Mouse (Mus musculus): Measurements from ENCODE around the gene Hba-a2.
"Not testable (repeated sequence)": the region's sequence is repeated elsewhere in the genome, so short reads cannot be mapped to it uniquely, and the experiment has no call there.

Gene Hba-a2

DNA sequence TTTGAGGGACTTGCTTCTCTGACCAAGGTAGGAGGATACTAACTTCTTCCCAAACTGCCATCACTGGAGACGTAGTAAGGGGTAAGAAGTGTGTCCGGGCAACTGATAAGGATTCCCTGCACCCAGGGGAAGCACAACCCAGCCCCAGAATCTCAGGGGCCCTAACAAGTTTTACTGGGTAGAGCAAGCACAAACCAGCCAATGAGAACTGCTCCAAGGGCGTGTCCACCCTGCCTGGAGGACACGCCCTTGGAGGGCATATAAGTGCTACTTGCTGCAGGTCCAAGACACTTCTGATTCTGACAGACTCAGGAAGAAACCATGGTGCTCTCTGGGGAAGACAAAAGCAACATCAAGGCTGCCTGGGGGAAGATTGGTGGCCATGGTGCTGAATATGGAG lies at the start of gene Hba-a2:
TSS of gene Hba-a2 (plus strand) at position 287 of the 400 bp plus-strand sequence.
- DNase-seq (ENCODE audit: low spot score) = not testable (repeated sequence)

DNA sequence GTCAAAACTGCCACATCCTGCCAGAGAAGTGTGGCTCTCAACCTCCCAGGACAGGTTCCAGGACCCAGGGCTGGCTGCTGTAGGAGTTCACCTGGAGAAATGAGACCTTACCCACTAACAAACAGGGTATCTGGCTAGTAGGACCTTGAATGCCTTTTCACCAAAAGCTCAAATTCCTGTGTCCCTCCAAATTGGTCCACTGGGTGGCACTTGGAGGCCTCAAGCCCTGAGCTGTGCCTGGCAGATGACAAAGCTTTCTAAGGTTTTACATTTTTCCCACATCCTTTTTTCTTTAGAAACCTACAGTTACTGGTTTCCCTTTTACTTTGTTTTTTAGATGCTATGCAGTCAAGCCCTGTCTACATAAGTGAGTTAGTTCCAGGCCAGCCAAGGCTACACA lies 49.2 kb upstream of the Hba-a2 start:
- no peak for DNase-seq (ENCODE audit: low spot score)

DNA sequence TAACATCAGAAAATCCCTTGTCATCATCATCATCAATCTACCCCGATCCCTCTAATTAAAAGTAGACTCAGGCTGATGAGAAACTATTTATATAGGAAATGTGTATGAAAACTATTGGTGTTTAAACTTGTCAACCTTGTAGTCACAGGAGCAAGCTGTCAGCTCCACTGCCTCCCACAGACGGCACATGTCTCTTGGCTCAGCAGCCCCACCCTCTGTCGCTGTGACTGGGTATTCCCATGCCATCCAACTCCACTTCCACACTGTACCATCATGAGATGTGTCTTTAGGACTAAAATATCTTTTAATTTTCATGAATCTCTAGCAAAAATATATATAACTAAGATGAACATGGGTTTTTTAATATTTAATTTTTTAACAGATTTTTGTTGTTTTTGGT lies 47.9 kb upstream of the Hba-a2 start:
- DNase-seq (ENCODE audit: low spot score) = no peak

DNA sequence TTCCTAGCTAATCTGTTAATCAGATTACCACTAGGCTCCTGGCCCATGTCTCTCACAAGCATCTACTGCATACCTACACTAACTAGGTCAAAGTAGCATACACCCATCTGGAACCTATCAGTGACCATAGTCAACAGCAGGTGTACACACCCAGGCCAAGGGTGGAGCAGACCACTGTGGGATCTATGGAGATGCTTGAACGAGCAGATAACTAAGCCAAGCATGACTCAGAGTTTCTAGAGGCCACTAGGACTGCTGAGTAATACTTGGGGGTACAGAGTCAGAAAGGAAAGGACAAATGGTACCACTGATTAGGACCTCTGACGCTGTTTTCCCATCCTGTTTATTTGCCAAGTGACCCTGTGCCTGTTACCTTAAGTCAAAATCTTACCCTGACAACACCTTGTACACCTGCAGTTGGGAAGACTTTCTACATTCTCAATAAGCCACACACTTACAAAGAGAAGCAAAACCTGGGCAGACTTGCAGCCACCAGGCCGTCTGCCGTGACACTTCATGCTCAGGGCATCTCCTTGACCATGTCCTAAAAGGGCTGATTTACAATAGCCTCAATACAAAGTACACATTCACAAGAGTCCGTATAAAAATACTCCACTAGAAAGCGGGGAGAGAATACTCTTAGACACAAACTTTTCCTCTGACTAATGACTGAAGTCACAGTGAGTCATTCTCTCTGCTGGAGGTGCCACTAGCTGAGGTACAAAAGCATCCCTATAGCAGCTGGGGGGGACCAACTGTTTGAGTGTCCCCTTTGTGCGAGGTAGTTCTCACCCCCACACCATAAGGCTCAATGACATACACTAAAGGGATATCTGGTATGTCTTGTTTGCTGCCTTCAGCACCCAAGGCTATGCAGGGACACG lies 45.2 kb upstream of the Hba-a2 start:
- DNase-seq (ENCODE audit: low spot score) = no peak

DNA sequence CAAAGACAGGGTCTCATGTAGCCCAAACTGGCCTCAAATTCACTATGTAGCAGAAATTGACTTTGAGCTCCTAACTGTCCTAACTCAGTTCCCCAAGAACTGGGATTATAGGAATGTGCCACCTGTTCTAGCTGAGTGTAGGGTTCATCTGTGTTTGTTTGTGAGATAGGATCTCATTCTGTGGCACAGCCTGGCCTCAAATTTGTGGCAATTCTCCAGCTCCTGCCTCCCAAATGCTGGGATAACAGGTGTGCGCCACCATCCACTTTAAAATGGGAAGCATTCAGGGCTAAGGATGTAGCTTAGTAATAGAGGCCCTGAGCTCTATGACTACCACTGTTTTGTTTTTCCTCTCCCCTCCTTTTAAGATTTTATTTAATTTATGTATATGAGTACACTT lies 43.2 kb upstream of the Hba-a2 start:
- DNase-seq (ENCODE audit: low spot score) = no peak

DNA sequence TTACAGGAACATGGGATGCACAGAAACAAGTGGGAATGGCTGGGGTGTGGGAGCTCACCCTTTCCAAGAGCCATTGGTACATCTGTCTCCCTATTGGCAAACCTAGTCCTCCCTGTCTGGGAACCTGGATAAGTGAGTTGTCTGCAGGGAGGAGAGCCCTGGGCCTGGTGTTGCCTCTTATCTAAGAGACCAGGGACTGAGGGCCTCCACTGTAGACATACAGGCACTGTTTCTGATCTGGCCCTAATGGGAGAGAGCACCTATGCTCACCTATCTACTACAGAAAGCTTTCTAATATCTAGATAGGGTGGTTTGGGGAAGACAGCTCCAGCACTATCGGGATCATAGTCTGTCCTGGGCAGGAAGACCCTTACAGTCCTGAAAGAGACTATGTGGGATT lies 40.1 kb upstream of the Hba-a2 start:
- DNase-seq (ENCODE audit: low spot score) = no peak

DNA sequence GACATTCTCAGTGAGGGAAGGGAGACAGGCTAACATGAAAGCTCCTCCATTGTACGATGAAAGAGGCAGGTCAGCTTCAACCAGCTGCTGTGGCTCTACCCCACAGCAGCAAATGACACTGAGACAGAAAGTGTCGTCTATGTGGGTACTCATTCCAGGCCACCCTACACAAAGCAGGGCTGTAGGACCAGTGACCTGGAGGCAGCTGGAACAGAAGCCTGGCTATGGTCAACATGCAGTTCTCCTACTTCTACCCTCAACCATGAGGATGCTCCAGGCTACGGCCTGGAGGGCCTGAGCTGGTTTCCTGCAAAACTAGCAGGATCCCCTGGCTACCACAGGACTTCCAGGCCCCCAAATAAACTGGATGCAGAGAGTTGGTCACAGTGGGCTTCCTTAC lies 39.7 kb upstream of the Hba-a2 start:
- DNase-seq (ENCODE audit: low spot score) = no peak

DNA sequence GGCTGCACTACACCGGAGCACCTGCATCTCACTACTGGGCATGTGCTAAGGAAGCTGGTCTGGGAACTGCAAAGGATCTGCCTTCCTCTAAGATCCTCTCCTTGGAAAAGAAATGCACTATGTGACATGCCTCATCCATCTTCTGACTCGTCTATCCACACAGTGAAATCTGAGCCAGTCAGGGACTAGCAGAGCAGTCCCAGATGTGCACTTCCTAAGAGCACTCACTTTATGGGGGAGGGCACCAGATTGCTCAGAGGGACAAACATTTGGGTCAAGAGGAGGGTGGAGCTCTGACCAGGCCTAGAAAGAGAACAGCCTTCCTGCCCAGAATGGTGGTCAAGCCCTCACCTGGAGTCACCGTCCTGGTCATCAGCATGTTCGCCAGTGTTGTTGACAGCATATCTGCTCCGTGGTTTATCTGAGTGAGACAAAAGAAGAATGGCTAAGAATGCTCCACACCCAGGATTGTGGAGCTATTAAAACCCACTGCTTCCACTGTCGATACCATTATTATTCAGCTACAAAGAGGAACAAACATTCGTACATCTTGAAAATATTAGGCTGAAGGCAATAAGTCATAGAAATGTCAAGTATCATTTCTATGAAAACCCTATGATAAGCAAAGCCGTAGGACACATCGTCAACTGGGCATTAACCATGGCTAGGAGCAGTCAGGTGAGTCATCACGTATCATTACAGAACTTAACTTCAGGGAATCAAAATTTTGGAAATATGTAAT lies 33.4 kb upstream of the Hba-a2 start:
- DNase-seq (ENCODE audit: low spot score) = no peak

DNA sequence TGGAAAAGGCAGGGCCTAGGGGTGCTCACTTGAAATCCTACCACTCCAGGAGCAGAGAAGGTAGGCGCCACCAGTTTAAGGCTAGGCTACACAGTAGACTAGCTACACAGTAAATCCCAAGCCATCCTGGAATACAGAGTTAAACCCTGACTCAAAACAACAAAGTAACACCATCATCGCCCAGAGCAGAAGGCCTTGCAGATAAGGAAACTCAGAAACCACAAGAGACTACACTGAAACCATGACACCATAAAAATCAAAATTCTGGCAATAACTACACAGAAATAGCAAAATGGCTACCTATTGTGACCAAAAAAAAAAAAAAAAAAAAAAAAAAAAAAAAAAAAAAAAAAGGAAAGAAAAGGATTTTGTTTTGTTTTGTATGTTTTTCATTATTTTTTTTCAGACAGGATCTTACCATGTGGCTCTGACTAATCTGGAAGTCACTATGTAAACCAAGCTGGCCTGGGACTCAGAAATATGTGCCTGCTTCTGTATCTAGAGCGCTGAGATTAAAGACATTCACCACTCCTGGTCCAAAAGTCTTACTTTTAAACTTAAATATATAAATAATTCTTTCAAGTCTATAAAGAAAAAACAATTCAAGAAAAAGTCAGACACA lies 31.1 kb upstream of the Hba-a2 start:
- DNase-seq (ENCODE audit: low spot score) = no peak

DNA sequence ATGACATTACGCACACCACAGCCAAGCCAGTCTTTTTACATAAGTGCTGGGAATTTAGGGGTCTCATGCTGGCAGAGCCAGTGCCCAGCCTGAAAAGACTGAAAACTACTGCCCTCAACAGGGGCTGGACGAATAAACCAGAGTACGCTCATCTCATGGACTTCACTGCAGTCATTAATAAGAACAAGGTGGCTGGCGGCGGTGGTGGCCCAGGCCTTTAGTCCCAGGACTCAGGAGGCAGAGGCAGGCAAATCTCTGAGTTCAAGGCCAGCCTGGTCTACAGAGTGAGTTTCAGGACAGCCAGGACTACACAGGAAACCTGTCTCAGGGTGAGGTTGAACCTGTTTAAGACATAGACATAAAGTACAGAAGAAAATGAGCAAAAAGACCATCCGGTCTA lies 30.1 kb upstream of the Hba-a2 start:
- no peak for DNase-seq (ENCODE audit: low spot score)

DNA sequence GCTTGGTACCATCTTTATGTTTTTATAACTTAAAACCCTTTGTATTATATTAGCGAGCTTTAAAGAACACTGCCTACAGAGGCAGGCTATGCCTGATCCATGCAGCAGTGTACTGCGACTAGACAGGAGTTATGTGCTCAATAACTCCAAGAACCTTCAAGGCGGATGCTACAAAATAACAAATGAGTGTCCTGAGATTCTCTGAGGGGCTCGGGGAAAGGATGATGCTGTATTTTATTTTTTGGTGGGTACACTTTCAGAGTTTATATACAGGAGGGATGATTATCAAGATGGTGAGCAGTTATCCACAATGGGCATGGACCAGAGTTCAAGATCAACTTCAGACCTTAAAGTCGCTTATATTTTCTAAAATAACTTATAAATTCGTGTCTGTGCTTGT lies 29.5 kb upstream of the Hba-a2 start:
- no peak for DNase-seq (ENCODE audit: low spot score)

DNA sequence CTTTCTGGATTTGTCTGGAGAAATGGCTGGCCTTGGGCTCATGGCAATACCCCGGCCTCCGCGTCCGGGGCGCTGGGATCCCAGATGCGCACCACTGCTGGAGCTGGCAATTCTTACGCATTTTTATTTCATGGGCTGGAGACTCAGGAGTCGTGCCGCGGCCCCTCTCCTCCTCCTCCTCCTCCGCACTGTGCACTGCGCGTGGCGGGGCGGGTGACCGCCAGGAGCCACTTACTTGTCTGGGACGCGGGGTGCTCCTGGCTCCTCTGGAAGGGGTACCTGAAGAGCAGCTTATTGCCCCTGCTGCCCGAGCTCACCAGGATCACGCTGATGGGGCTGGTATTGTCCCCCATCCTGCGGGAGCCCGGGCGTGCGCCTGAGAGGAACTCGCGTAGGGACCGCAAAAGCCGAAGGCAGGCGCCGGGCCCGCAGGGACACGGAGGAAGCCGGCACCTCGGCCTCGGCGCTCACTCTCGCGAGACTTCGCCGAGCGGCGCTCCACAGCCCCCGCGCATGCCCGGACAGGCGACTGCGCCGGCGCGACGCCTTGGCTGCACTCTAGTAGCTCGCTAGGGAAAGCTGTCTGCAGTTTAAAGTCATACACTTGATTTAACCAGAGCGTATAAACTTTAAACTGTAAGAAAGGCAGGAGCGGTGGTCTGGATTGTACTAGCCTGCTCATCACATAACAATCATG lies 29.0 kb upstream of the Hba-a2 start, which contains the start of gene Nprl3:
TSS of gene Nprl3 (minus strand) at position 520 of the 697 bp plus-strand sequence.
- DNase-seq (ENCODE audit: low spot score) = peak; percentile 97

DNA sequence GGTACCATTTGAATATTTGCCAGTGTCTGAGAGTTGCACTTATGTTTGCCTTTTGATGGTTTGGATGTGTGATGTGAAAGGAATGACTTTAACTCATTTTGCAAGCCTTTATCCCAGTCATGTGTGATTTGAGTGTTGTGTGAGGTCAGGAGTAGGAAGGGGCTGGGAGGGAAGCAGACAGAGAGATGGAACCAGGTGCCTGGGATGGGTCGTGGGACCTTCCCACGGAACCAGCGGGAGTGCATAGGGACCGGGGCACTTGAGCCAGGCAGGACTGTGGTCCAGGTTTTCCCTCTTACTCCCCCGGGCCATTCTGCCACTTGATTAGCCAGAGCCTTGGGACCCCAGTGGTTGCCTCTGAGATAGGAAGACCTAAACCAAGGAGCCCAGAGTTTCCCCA lies 28.3 kb upstream of the Hba-a2 start:
- DNase-seq (ENCODE audit: low spot score) = no peak

DNA sequence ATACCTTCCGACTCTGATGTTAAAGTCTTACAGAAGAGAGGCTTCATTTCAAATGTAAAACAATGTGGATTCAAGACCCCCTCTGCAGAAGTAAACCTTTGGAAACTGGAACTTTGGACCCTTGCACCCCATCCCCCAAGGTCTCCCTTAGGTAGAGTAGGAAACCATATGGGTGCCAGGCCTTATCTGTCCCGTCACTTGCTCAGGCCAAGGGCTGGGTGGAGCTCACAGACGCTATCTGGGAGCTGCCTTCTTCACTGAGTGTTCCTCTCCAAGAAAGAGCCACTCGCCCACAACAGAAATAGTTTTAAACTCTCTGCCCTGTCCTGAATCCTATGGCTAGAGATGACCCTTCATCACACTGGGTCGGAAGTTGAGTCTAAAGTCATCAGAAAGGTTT lies 27.3 kb upstream of the Hba-a2 start:
- no peak for DNase-seq (ENCODE audit: low spot score)

DNA sequence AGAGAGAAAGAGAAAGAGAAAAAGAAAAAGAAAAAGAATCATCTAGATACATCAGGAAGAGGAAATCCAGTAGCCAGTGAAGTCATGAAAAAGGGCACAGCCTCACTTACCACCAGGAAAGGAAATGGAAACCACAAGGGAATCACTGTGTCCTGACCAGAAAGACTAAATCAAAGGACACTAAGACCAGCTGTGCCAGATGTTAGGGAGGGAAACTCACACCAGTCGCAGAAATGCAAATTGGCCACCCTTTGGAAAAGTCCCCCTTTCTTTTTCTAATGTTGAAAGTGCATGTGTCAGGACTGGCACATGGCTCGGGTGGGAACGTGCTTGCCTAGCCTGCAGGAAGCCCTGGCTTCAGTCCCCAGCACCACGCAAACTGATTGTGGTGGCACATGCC lies 25.1 kb upstream of the Hba-a2 start:
- DNase-seq (ENCODE audit: low spot score) = no peak

DNA sequence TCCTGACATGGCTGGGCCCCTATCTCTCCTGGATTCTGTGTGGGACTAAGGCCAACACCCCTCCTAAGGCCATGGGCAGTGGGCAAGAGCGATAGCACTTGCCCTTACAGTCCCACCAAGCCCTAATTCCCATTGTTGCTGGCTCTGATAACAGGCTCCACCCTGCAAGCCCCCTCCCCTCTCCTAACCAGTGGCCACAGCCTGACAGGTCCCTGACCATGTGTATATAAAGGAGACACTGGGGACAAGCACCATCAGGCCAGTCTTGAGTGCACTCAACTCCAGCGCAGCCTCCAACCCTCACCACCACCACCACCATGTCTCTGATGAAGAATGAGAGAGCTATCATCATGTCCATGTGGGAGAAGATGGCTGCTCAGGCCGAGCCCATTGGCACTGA lies 19.9 kb upstream of the Hba-a2 start, which contains the start of gene Hba-x:
TSS of gene Hba-x (plus strand) at position 54 of the 400 bp plus-strand sequence.
- no peak for DNase-seq (ENCODE audit: low spot score)

DNA sequence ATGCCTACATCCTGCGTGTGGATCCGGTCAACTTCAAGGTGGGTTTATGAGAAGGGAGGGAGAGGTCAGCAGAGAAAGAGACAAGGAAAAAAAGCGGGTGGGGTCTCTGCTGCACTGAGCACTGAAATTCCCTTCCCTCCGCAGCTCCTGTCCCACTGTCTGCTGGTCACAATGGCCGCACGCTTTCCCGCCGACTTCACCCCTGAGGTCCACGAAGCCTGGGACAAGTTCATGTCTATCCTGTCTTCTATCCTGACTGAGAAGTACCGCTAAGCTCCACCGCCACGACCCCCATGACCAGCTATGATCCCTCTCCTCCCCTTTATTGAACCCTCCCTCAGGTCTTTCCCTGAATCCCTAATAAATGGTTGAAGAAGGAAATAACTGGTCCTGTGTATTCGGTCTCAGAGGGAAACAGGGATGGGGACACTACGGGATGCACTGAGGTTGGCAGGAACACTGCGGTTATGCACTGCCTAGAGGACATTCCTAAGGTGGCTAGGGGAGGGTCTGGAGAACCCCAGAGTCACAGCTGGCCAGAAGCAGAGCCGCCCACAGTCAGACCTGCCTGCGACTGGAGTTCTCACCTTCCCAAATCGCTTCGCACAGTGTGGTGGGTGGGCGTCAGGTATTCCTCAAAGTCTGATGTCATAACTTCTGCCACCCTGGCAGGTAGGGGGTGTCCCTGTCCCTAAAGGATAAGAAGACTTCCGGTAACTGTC lies 18.4 kb upstream of the Hba-a2 start:
- no peak for DNase-seq (ENCODE audit: low spot score)

DNA sequence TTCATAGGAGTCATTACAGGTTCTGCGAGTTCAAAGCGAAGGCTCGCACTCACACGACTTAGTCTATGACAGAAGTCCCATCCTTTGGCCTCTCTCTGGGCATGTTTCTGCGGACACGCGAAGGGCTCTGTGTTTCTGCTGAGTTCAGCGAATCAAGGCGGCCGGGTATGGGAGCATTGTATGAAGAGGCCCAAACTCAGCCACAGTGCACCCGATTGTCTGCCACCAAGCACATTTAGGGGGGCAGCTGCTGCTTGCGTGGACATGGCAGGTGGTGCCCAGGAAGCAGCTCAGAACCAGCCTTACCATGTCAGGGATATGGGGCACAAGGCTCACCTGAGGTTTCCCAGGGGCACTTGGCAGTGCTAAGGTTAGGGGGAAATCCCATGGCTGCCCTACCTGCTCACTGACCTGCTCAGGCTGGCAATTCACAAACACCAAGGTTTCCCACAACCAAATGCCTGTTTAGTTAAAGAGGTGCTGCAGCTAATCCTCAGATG lies 17.8 kb upstream of the Hba-a2 start:
- DNase-seq (ENCODE audit: low spot score) = no peak

DNA sequence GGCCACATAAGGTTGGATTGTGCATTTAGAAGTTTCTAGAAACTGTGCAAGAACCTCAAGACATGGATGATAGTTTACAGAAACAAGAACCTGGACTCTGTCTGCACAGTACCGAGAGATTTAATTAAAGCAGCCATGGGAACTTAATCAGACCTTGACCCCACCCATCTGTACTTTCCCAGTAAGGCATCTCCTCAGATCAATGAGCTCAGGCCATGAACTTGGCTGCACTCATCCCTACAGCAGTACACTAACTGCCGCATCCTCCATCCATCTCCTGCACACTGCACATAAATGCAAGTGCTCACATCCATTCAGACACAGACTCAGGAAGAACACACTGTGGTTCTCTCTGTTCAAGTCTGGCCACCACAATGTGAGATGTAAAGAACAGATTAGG lies 15.6 kb upstream of the Hba-a2 start:
- DNase-seq (ENCODE audit: low spot score) = no peak

DNA sequence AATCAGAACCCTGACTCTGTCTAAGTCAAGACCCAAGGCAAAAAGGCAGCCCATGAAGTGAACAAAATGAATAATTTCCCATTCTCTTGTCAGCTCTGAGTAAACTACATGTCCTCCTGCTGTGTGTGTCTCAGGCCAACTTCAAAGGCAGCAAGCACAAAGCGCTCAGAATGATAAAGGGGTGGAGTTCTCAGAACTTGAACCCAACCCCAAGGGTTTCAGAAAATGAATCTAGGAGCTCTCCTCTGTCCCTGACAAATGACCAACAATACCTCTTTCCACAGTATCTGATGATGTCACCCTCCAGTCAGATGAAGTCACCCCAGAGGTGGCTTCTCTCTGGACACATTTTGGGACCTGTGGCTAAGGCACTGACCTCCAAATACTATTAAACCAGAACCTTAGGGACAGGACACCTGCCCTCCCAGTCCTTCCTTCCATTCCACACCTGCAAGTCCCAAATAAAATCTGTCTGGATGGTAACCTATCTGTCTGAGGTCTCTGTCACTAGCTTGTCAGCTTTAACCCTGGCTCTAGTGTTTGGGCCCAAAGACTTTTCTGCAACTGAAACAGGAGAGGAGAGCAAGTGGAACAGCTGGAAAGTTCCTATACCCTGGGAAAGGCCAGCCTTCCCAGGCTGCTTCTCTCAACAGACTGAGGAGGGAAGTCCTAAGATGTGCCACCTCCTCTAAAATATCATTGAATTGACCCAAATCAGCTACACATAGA lies 14.7 kb upstream of the Hba-a2 start:
- no peak for DNase-seq (ENCODE audit: low spot score)
